Mouse (Mus musculus): Measurements from ENCODE around the gene Mark4.
A peak's percentile ranks its signal among the peaks of the same experiment; 100 is the strongest.

The Mark4 gene

DNA sequence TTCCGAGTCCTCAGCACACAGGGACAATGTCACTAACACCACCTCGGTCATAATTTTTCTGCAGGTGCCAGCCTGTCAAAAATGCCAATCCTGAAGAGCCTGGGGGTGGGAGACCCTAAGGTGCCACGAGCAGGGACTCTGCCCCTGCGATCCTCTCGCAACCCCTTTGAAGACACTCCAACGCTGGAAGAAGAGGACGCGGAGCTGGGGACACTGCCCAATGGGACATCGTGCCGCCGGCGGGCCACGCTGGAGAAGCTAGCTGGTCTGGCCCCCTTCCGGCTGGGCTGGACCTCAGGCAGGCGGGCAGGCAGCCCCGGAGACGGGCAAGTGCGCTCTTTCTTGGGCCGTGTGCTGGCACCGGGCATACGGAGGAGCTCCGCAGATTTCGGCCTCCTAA, 10.8 kb upstream of the Mark4 start:
- DNase-seq: no peak

DNA sequence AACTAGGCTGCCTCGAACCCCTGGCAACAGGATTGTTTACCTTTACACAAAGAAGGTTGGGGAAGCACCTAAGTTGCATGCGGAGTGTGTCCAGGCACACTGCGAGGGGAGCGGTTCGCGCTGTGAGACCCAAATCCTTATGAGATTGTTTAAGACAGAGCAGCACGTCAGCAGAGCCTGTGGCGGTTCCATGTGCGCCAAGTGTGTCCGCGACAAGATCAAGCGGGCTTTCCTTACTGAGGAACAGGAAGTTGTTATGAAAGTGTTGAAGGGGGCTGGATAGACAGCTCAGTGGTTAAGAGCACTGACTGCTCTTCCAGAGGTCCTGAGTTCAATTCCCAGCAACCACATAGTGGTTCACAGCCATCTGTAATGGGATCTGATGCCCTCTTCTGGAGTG, 9.7 kb upstream of the Mark4 start:
- DNase-seq: no peak

- DNase-seq: no peak
Observed at GRCm38 (mm10) chr7:19467638-19468037, 9.0 kb upstream of the Mark4 start.

DNA sequence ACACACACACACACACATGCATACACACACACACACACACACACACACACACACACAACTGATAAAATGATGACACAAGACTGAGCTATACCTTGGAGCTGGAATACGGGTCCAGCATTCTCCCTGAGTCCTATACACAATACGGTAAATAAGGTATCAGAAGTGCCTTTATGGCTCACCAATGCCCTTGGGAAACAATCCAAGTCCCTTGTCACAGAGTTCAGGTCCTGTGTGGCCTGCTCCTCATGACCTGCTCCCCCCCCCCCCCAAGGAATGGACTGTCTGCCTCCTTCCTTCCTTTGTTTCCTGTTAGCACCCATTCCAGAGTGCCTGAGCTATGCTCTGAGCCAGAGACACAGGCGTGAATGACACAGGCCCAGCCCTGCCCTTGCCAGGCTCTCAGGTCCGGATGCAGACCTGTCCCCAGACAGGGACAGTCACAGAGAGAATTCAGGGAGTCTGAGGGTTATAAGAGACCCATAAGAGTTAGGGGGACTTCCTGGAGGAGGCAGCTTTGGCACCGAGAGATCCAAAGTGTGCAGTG, 8.1 kb upstream of the Mark4 start:
- DNase-seq: no peak

DNA sequence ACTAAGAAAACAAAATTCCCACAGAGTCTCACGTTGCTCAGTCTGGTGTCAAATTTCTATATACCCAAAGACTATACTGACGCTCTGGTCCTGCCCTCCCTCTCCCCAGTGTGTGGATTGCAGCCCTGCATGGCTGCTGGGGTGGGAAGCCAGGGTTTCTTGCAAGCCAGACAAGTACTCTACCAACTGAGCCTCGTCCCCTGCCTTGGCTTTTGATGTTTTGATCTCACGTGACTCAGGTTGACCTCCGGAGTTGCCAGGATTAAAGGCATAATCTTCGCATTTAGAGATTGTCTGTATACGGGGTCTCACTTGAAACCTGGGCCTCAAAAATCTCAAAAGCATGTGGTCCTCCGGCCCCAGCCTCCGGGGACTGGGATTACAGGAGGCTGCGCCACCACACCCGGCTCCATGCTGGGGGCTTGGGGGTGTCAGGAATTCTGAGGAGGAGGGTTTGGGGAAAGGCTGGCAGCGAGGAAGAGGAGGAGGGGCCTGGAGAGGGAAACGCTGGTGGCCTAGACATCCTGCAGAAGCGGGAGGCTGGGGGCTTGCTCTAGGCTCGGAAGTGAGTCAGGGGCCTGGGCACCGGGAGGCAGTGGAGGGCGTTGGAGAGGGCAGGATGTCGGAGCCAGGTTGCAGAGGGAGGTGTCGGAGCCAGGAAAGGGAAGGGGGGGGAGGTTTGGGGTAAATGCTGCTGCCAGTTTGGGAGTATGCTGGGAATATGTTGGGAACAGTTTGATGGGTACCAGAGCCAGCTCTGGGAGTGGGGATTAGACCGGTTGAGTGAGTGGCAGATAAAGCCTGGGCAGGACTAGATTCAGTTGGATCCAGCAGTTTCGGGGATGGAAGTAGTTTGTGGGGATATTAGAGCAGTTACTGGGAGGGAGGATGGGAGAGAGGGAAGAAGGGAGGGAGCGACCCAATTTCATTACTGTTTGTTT, 6.0 kb upstream of the Mark4 start:
- no peak for DNase-seq

GRCm38 (mm10) chr7:19462884-19463381, 4.3 kb upstream of the Mark4 start, which contains the start of gene Exoc3l2:
Gene Exoc3l2, plus strand, starts transcription at chr7:19463331.
- no peak for DNase-seq

GRCm38 (mm10) chr7:19462443-19462842, 3.8 kb upstream of the Mark4 start:
- DNase-seq: no peak

DNA sequence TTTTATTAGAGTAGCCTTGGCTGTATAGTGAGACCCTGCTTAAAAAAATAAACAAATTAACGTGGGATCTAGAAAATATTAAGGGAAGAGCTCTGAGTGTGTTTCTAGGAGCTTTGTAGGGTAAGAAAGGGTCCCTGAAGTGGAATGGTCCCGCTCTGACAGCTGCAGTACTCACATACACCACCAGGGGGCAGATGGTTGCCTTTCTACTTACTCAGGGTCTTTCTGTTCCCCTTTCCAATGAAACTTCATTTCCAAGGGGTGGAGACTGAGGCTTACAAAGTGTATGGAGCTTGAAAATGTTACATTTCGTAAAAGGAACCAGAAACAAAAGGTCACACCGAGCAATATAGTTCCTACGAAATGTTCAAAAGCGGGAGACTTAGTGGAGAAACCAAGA, 2.9 kb upstream of the Mark4 start:
- DNase-seq: no peak

GRCm38 (mm10) chr7:19460500-19460899, 1.9 kb upstream of the Mark4 start:
- DNase-seq: no peak

GRCm38 (mm10) chr7:19459144-19459870, 686 bp upstream of the Mark4 start:
- DNase-seq: peak; percentile 38

- peak; percentile 66 for DNase-seq
Observed at GRCm38 (mm10) chr7:19458072-19458486, 542 bp downstream of the Mark4 start.

DNA sequence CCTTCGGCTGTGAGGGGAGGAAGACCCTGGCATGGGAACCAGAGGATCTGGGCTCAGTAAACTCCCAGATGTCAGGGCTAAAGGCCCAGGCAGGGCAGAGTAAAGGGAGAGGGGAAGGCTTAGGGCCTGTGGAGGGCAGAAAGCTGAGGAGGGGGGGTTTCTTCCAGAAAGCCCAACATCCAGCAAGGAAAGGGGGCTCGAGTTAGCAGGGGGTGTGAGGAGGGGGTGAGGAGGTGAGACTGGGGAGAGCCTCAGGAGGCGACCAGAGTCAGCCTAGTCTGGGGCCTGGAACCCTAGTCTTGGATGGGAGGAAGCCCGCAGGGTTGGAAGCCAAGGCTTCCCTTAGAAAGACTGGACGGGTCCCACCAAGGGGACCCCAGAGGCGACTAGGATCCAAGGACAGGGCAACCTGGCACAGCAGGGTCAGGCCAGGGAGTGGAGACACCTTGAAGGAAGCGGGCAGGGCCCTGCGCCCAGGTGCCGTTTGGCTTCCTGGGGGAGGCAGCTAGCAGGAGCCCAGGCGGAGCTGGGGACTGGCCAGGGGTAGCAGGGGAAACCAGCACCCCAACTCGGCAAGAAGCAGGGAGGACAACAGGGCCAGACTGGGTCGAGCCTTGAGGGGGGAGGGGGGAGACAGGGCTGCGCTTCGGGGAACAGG, 1.1 kb downstream of the Mark4 start:
- no peak for DNase-seq

DNA sequence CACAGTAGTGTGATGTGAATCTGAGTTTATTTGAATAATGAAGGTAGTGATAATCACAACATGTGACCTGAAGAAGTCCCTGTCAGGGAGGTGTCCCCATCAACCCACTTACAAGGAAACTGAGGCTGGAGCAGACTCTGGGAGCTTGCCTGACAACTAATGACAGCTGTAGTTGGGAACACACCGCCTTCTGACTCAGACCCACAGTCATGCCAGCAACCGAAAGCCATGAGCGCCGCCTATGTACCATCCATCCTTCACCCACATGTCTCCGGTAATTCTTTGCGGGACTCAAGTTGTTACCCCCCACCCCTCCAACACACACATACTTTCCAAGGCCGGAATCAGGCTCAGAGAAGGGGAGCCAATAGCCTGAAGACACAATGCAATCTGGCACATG, 2.0 kb downstream of the Mark4 start:
- no peak for DNase-seq

DNA sequence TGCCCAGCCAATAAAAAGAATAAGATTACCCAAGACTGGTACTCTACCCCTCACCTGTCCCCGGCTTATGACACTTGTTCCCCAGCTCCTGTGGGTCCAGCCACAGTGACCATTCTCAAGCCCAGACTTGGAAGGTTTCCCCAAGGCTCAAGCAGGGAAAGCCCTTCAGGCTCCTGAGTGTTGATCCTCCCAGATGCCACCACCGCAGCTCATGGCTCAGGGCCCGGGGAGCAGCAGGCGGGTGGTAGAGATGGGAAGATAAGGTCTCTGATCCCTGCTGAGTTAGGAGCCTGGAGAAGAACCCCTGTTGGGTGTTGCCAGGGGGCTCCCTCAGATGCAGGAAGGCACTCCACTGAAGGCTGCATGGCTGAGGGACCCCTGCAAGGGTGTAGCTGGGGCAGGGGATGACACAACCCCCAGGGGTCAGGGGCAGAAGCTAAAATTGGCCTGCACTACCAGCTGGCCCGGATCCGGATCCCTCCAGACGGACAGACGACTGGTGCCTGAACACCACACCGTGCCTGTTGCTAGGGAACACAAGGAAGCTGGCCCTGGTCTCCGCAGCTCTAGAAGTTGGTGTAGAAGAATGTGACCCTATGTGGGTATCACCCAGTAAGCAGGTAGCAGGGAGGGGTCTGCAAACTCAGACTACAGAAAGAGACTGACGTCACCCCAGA, 2.7 kb downstream of the Mark4 start:
- DNase-seq: peak; percentile 56

DNA sequence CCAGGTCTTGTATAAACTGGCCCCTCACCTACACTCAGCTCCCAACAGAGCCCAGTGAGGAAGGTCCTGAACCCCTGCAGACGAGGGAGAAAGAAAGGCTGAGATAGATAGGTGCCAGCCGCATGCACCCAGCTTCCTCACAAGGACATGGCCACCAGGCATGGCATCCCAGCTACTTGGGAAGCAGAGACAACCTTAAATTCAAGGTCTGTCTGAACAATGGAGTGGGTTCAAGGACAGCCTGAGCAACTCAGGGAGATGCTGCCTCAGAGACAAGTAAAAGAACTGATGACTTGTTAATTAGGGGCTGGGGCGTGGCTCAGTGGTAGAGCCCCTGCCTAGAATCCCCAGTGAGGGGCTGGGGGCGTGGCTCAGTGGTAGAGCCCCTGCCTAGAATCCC, 3.4 kb downstream of the Mark4 start:
- no peak for DNase-seq

GRCm38 (mm10) chr7:19449165-19449564, 9.5 kb downstream of the Mark4 start:
- no peak for DNase-seq

DNA sequence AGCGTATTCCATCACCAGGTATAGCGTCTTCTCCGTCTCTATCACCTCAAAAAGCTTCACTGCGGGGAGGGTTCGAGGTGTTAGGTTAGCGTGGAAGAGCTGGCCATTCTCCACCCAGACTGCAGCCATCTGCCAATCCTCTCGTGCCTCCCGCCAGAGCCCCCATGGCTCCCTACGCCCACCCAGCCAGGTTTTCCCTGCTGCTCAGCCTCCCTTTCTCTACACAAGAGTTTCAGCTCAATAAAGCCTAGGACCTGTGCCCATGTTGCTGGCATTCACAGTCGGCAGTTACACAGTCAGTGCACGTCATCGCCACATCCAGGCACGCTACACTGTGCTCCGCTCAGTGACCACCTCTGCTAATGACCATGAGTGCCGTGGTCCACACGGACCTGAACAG, 10.9 kb downstream of the Mark4 start:
- DNase-seq: peak; percentile 75

- no peak for DNase-seq
Observed at GRCm38 (mm10) chr7:19444801-19445200, 13.8 kb downstream of the Mark4 start.

GRCm38 (mm10) chr7:19443344-19443743, 15.3 kb downstream of the Mark4 start:
- DNase-seq: peak; percentile 80

GRCm38 (mm10) chr7:19441448-19442091, 17.1 kb downstream of the Mark4 start:
- no peak for DNase-seq

DNA sequence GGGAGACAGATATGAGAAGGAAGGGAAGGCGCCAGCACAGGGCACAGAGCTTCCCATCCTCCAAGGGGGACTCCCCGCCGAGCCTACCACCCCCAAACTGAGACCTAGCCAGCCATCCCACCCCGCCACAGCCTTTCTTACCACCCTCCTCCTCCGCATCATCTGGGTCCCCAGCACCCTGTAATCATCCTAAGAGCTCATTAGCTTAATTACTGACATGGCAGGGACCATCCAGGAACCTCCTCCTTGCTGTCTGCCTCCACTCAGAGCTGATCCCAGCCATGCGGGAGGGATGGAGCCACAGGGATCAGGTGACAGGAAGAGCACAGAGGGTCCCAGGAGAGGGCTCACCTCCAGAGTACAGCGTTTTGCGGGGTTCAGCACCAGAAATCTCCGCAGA, 21.6 kb downstream of the Mark4 start:
- no peak for DNase-seq

DNA sequence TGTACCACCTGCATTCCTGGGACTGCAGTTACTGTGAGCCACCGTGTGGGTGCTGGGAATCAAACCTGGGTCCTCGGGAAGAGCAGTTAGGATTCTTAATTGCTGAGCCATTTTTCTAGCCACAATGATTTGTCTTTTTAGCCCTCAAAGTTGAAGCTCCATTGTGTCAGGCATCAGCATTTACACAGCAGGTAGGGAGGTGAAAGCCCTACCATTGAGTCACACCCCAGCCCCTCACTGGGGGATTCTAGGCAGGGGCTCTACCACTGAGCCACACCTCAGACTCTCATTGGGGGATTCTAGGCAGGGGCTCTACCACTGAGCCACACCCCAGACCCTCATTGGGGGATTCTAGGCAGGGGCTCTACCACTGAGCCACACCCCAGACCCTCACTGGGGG, 22.3 kb downstream of the Mark4 start:
- no peak for DNase-seq
